Mouse (Mus musculus): ENCODE measurements around the gene Rcor3. TPM values are rescaled to one million over a fixed set of nuclear protein-coding genes. Genes with fewer than 3 reads are reported as not detected.

Gene Rcor3
- polyA plus RNA-seq (2017; shearing (Covaris generic)) = 18.0 TPM

GRCm38 (mm10) chr1:192137926-192138910, at the start of gene Rcor3:
TSS of gene Rcor3 (minus strand) at chr1:192138062.

GRCm38 (mm10) chr1:192091806-192092772, 45.8 kb downstream of the Rcor3 start, which contains the start of gene Traf5:
TSS of gene Traf5 (minus strand) at chr1:192092559.

Other genes with a start within 250 kb of the Rcor3 start
- 26.4 TPM for gene Slc30a1, start 231.3 kb downstream of the Rcor3 start, polyA plus RNA-seq (2017; shearing (Covaris generic))
- 0.80 TPM for gene Rd3, start 160.7 kb downstream of the Rcor3 start, polyA plus RNA-seq (2017; shearing (Covaris generic))
- gene Traf5, start 45.5 kb downstream of the Rcor3 start, polyA plus RNA-seq (2017; shearing (Covaris generic)) = 90.1 TPM
- gene Kcnh1, start 52.7 kb upstream of the Rcor3 start, polyA plus RNA-seq (2017; shearing (Covaris generic)) = not detected

All from effector memory CD4-positive, alpha-beta T cell, adult 5 months (primary cell).